Mouse (Mus musculus): ENCODE results near the gene Olfr608. TPM values are rescaled to one million over a fixed set of nuclear protein-coding genes. Genes with fewer than 3 reads are reported as not detected.

The Olfr608 gene
- total and polyA plus RNA-seq, 2 experiments from 2014 or later: not detected

Other genes with a start within 250 kb of the Olfr608 start
- gene Usp17ld, start 217.4 kb upstream of the Olfr608 start, total RNA-seq (2014; rRNA removed): not detected in 2 replicates
- gene Usp17ld, start 217.4 kb upstream of the Olfr608 start, polyA plus RNA-seq (2015; fragmentation: Nextera tagmentation; extraction: Ambion mirVana): not detected in 2 replicates
- gene Olfr596, start 164.2 kb upstream of the Olfr608 start, total RNA-seq (2014; rRNA removed): not detected in 2 replicates
- gene Olfr596, start 164.2 kb upstream of the Olfr608 start, polyA plus RNA-seq (2015; fragmentation: Nextera tagmentation; extraction: Ambion mirVana): not detected in 2 replicates
- gene Olfr597, start 153.6 kb upstream of the Olfr608 start, total RNA-seq (2014; rRNA removed): not detected in 2 replicates
- not detected in 2 replicates for gene Olfr597, start 153.6 kb upstream of the Olfr608 start, polyA plus RNA-seq (2015; fragmentation: Nextera tagmentation; extraction: Ambion mirVana)
- gene Olfr598, start 146.3 kb upstream of the Olfr608 start, total RNA-seq (2014; rRNA removed): not detected in 2 replicates
- gene Olfr598, start 146.3 kb upstream of the Olfr608 start, polyA plus RNA-seq (2015; fragmentation: Nextera tagmentation; extraction: Ambion mirVana): not detected in 2 replicates
- gene Olfr599, start 134.0 kb upstream of the Olfr608 start, total RNA-seq (2014; rRNA removed): not detected in 2 replicates
- gene Olfr599, start 134.0 kb upstream of the Olfr608 start, polyA plus RNA-seq (2015; fragmentation: Nextera tagmentation; extraction: Ambion mirVana): not detected in 2 replicates
- not detected in 2 replicates for gene Olfr600, start 120.2 kb upstream of the Olfr608 start, total RNA-seq (2014; rRNA removed)
- gene Olfr600, start 120.2 kb upstream of the Olfr608 start, polyA plus RNA-seq (2015; fragmentation: Nextera tagmentation; extraction: Ambion mirVana): not detected in 2 replicates
- gene Olfr601, start 107.2 kb upstream of the Olfr608 start, total RNA-seq (2014; rRNA removed): not detected in 2 replicates
- not detected in 2 replicates for gene Olfr601, start 107.2 kb upstream of the Olfr608 start, polyA plus RNA-seq (2015; fragmentation: Nextera tagmentation; extraction: Ambion mirVana)
- gene Olfr603, start 83.7 kb upstream of the Olfr608 start, total RNA-seq (2014; rRNA removed): not detected in 2 replicates
- gene Olfr603, start 83.7 kb upstream of the Olfr608 start, polyA plus RNA-seq (2015; fragmentation: Nextera tagmentation; extraction: Ambion mirVana): not detected in 2 replicates
- gene Usp17lc, start 54.8 kb upstream of the Olfr608 start, total RNA-seq (2014; rRNA removed): not detected in 2 replicates
- gene Usp17lc, start 54.8 kb upstream of the Olfr608 start, polyA plus RNA-seq (2015; fragmentation: Nextera tagmentation; extraction: Ambion mirVana): not detected in 2 replicates
- not detected in 2 replicates for gene Olfr605, start 24.4 kb upstream of the Olfr608 start, total RNA-seq (2014; rRNA removed)
- not detected in 2 replicates for gene Olfr605, start 24.4 kb upstream of the Olfr608 start, polyA plus RNA-seq (2015; fragmentation: Nextera tagmentation; extraction: Ambion mirVana)
- not detected in 2 replicates for gene Olfr606, start 20.8 kb upstream of the Olfr608 start, total RNA-seq (2014; rRNA removed)
- not detected in 2 replicates for gene Olfr606, start 20.8 kb upstream of the Olfr608 start, polyA plus RNA-seq (2015; fragmentation: Nextera tagmentation; extraction: Ambion mirVana)
- not detected in 2 replicates for gene Olfr607, start 5.7 kb upstream of the Olfr608 start, total RNA-seq (2014; rRNA removed)
- not detected in 2 replicates for gene Olfr607, start 5.7 kb upstream of the Olfr608 start, polyA plus RNA-seq (2015; fragmentation: Nextera tagmentation; extraction: Ambion mirVana)
- gene Olfr609, start 28.2 kb downstream of the Olfr608 start, total RNA-seq (2014; rRNA removed): not detected in 2 replicates
- gene Olfr609, start 28.2 kb downstream of the Olfr608 start, polyA plus RNA-seq (2015; fragmentation: Nextera tagmentation; extraction: Ambion mirVana): not detected in 2 replicates
- gene Olfr610, start 42.2 kb downstream of the Olfr608 start, total RNA-seq (2014; rRNA removed): not detected in 2 replicates
- gene Olfr610, start 42.2 kb downstream of the Olfr608 start, polyA plus RNA-seq (2015; fragmentation: Nextera tagmentation; extraction: Ambion mirVana): not detected in 2 replicates
- gene Olfr611, start 51.0 kb downstream of the Olfr608 start, total RNA-seq (2014; rRNA removed): not detected in 2 replicates
- not detected in 2 replicates for gene Olfr611, start 51.0 kb downstream of the Olfr608 start, polyA plus RNA-seq (2015; fragmentation: Nextera tagmentation; extraction: Ambion mirVana)
- not detected in 2 replicates for gene Olfr612, start 72.8 kb downstream of the Olfr608 start, total RNA-seq (2014; rRNA removed)
- not detected in 2 replicates for gene Olfr612, start 72.8 kb downstream of the Olfr608 start, polyA plus RNA-seq (2015; fragmentation: Nextera tagmentation; extraction: Ambion mirVana)
- gene Olfr613, start 78.2 kb downstream of the Olfr608 start, total RNA-seq (2014; rRNA removed): not detected in 2 replicates
- gene Olfr613, start 78.2 kb downstream of the Olfr608 start, polyA plus RNA-seq (2015; fragmentation: Nextera tagmentation; extraction: Ambion mirVana): not detected in 2 replicates
- not detected in 2 replicates for gene Olfr615, start 86.2 kb downstream of the Olfr608 start, total RNA-seq (2014; rRNA removed)
- gene Olfr615, start 86.2 kb downstream of the Olfr608 start, polyA plus RNA-seq (2015; fragmentation: Nextera tagmentation; extraction: Ambion mirVana): not detected in 2 replicates
- not detected in 2 replicates for gene Olfr616, start 99.3 kb downstream of the Olfr608 start, total RNA-seq (2014; rRNA removed)
- not detected in 2 replicates for gene Olfr616, start 99.3 kb downstream of the Olfr608 start, polyA plus RNA-seq (2015; fragmentation: Nextera tagmentation; extraction: Ambion mirVana)
- not detected in 2 replicates for gene Olfr617, start 103.2 kb downstream of the Olfr608 start, total RNA-seq (2014; rRNA removed)
- not detected in 2 replicates for gene Olfr617, start 103.2 kb downstream of the Olfr608 start, polyA plus RNA-seq (2015; fragmentation: Nextera tagmentation; extraction: Ambion mirVana)
- gene Olfr618, start 120.2 kb downstream of the Olfr608 start, total RNA-seq (2014; rRNA removed): 0.11 TPM in 1 of 2 replicates, not detected in the other
- gene Olfr618, start 120.2 kb downstream of the Olfr608 start, polyA plus RNA-seq (2015; fragmentation: Nextera tagmentation; extraction: Ambion mirVana): not detected in 2 replicates
- gene Olfr619, start 130.7 kb downstream of the Olfr608 start, total RNA-seq (2014; rRNA removed): not detected in 2 replicates
- gene Olfr619, start 130.7 kb downstream of the Olfr608 start, polyA plus RNA-seq (2015; fragmentation: Nextera tagmentation; extraction: Ambion mirVana): not detected in 2 replicates
- gene Olfr620, start 142.7 kb downstream of the Olfr608 start, total RNA-seq (2014; rRNA removed): not detected in 2 replicates
- not detected in 2 replicates for gene Olfr620, start 142.7 kb downstream of the Olfr608 start, polyA plus RNA-seq (2015; fragmentation: Nextera tagmentation; extraction: Ambion mirVana)
- gene Olfr622, start 172.8 kb downstream of the Olfr608 start, total RNA-seq (2014; rRNA removed): not detected in 2 replicates
- gene Olfr622, start 172.8 kb downstream of the Olfr608 start, polyA plus RNA-seq (2015; fragmentation: Nextera tagmentation; extraction: Ambion mirVana): not detected in 2 replicates
- not detected in 2 replicates for gene Olfr623, start 193.8 kb downstream of the Olfr608 start, total RNA-seq (2014; rRNA removed)
- gene Olfr623, start 193.8 kb downstream of the Olfr608 start, polyA plus RNA-seq (2015; fragmentation: Nextera tagmentation; extraction: Ambion mirVana): not detected in 2 replicates
- gene Olfr624, start 201.3 kb downstream of the Olfr608 start, total RNA-seq (2014; rRNA removed): not detected in 2 replicates
- 0.05 TPM in 1 of 2 replicates, not detected in the other for gene Olfr624, start 201.3 kb downstream of the Olfr608 start, polyA plus RNA-seq (2015; fragmentation: Nextera tagmentation; extraction: Ambion mirVana)
- not detected in 2 replicates for gene Olfr625-ps1, start 212.8 kb downstream of the Olfr608 start, total RNA-seq (2014; rRNA removed)
- gene Olfr625-ps1, start 212.8 kb downstream of the Olfr608 start, polyA plus RNA-seq (2015; fragmentation: Nextera tagmentation; extraction: Ambion mirVana): not detected in 2 replicates
- gene Olfr243, start 244.8 kb downstream of the Olfr608 start, total RNA-seq (2014; rRNA removed): not detected in 2 replicates
- not detected in 2 replicates for gene Olfr243, start 244.8 kb downstream of the Olfr608 start, polyA plus RNA-seq (2015; fragmentation: Nextera tagmentation; extraction: Ambion mirVana)